In the genomic region with DNA sequence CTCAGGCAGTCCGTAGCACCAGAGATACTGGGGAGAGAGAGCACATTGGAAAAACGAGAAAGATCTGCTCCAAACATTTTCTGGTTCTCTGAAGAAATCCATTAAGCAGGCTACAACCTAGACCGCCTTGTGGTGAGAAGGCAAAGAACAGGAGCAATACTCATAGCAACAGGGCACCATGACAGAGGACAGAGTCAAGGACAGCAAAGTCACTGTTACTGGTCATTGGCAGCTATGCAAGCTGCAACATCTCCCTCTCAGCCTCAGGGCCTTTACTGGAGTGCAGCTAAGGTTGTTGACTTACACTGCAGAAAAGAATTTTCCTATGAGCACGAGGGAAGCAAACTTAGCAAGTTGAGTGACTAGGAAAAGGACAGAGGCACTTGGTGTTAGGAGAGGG, we compare ENCODE assay signal across 24 mouse cellular contexts. TPM values are rescaled to one million over a fixed set of nuclear protein-coding genes. Genes with fewer than 3 reads are reported as not detected.
"Had no signal": no experiment of that assay in that cellular context is flagged by ENCODE, and none has a peak within 500 bp of the region (broad histone marks: within the 10 kb centered on the region; RNA-seq: fewer than 3 reads in every experiment).

No protein-coding gene starts in this region.

- H3K4me3 ChIP-seq: layer of hippocampus, adult 2 months; limb, embryonic 10.5 days; limb, embryonic 13.5 days; liver, embryonic 12.5 days; liver, embryonic 15.5 days; lung, embryonic 15.5 days; midbrain, embryonic 12.5 days; midbrain, embryonic 15.5 days; neural tube, embryonic 12.5 days; neural tube, embryonic 15.5 days; stomach, embryonic 15.5 days had no signal

- H3K27ac ChIP-seq: kidney, postnatal 0 days; layer of hippocampus, adult 2 months; limb, embryonic 10.5 days; limb, embryonic 13.5 days; liver, embryonic 12.5 days; liver, embryonic 15.5 days; lung, embryonic 15.5 days; macrophage; midbrain, embryonic 12.5 days; midbrain, embryonic 15.5 days; neural tube, embryonic 12.5 days; neural tube, embryonic 15.5 days; stomach, embryonic 15.5 days had no signal

- H3K4me2 ChIP-seq: limb, embryonic 13.5 days; liver, embryonic 12.5 days; liver, embryonic 15.5 days; lung, embryonic 15.5 days; midbrain, embryonic 12.5 days; midbrain, embryonic 15.5 days; neural tube, embryonic 12.5 days; neural tube, embryonic 15.5 days; stomach, embryonic 15.5 days had no signal

- H3K4me1 ChIP-seq: limb, embryonic 10.5 days; limb, embryonic 13.5 days; liver, embryonic 12.5 days; liver, embryonic 15.5 days; lung, embryonic 15.5 days; midbrain, embryonic 12.5 days; midbrain, embryonic 15.5 days; neural tube, embryonic 12.5 days; neural tube, embryonic 15.5 days; stomach, embryonic 15.5 days had no signal

- H3K9me3 ChIP-seq: limb, embryonic 10.5 days; limb, embryonic 13.5 days; liver, embryonic 12.5 days; liver, embryonic 15.5 days; lung, embryonic 15.5 days; midbrain, embryonic 12.5 days; midbrain, embryonic 15.5 days; neural tube, embryonic 12.5 days; neural tube, embryonic 15.5 days; stomach, embryonic 15.5 days had no signal

- H3K9ac ChIP-seq: limb, embryonic 13.5 days; liver, embryonic 12.5 days; liver, embryonic 15.5 days; lung, embryonic 15.5 days; midbrain, embryonic 12.5 days; midbrain, embryonic 15.5 days; neural tube, embryonic 12.5 days; neural tube, embryonic 15.5 days; stomach, embryonic 15.5 days had no signal

- H3K36me3 ChIP-seq: limb, embryonic 10.5 days; limb, embryonic 13.5 days; liver, embryonic 12.5 days; liver, embryonic 15.5 days; lung, embryonic 15.5 days; midbrain, embryonic 12.5 days; midbrain, embryonic 15.5 days; neural tube, embryonic 12.5 days; neural tube, embryonic 15.5 days; stomach, embryonic 15.5 days had no signal

- DNase-seq: kidney, adult 9 months; kidney, postnatal 25 days; layer of hippocampus, adult 9-11 months; liver; lung, adult 18-20 months; lung, postnatal 14 days; right cerebral cortex, adult 18-20 months; right cerebral cortex, postnatal 25 days; spleen, adult 18-20 months; thymus, postnatal 25 days had no signal

- H3K27me3 ChIP-seq: limb, embryonic 13.5 days; liver, embryonic 12.5 days; liver, embryonic 15.5 days; lung, embryonic 15.5 days; midbrain, embryonic 15.5 days; neural tube, embryonic 12.5 days; neural tube, embryonic 15.5 days; stomach, embryonic 15.5 days had no signal

- ATAC-seq: liver, embryonic 12.5 days; midbrain, embryonic 15.5 days had no signal

RNA-seq across cellular contexts. Expression of a gene that starts 25.2 kb away (rescaled TPM):
- total RNA-seq: megakaryocyte, adult 5-6 weeks had no signal
- polyA plus RNA-seq: macrophage had no signal
